Mouse (Mus musculus) cerebellum, adult 11 months (tissue): ENCODE data around the gene Ntn3.

ENCODE experiments used
- DNase-seq: peaks from one replicate; pipeline ENCODE4 v3.0.0; 2022

Gene Ntn3

GRCm38 (mm10) chr17:24173423-24173822 is 35.9 kb downstream of the Ntn3 start:
- DNase-seq = peak; percentile 58

GRCm38 (mm10) chr17:24171738-24172137 is 37.6 kb downstream of the Ntn3 start:
- DNase-seq = no peak

GRCm38 (mm10) chr17:24170729-24171128 is 38.6 kb downstream of the Ntn3 start:
- no peak for DNase-seq

- DNase-seq = no peak
These were observed 39.2 kb downstream of the Ntn3 start for GRCm38 (mm10) chr17:24170125-24170524.

GRCm38 (mm10) chr17:24169317-24170065 is 39.8 kb downstream of the Ntn3 start, which contains the start of gene Atp6v0c:
Gene Atp6v0c, minus strand, starts transcription at chr17:24169702.
- DNase-seq = peak; percentile 96

- peak; percentile 78 for DNase-seq
These were observed 40.6 kb downstream of the Ntn3 start for GRCm38 (mm10) chr17:24168590-24169277.

- no peak for DNase-seq
These were observed 41.3 kb downstream of the Ntn3 start for GRCm38 (mm10) chr17:24167891-24168505.

GRCm38 (mm10) chr17:24167120-24167519 is 42.2 kb downstream of the Ntn3 start:
- no peak for DNase-seq

GRCm38 (mm10) chr17:24164566-24165259 is 44.6 kb downstream of the Ntn3 start:
- DNase-seq = no peak

GRCm38 (mm10) chr17:24163176-24163962 is 46.0 kb downstream of the Ntn3 start, which contains the start of gene Amdhd2:
Gene Amdhd2, minus strand, starts transcription at chr17:24163766.
- DNase-seq = peak; percentile 93

- DNase-seq = peak; percentile 35
These were observed 46.7 kb downstream of the Ntn3 start for GRCm38 (mm10) chr17:24162584-24163175.

- DNase-seq = no peak
These were observed 47.9 kb downstream of the Ntn3 start for GRCm38 (mm10) chr17:24161466-24161865.

GRCm38 (mm10) chr17:24157526-24157925 is 51.8 kb downstream of the Ntn3 start:
- DNase-seq = no peak

GRCm38 (mm10) chr17:24157121-24157520 is 52.2 kb downstream of the Ntn3 start:
- DNase-seq = no peak

- DNase-seq = no peak
These were observed 52.9 kb downstream of the Ntn3 start for GRCm38 (mm10) chr17:24156394-24156793.

GRCm38 (mm10) chr17:24155742-24156141 is 53.6 kb downstream of the Ntn3 start:
- no peak for DNase-seq

- DNase-seq = no peak
These were observed 54.9 kb downstream of the Ntn3 start for GRCm38 (mm10) chr17:24154463-24154862.
